Mouse (Mus musculus) bone marrow macrophage, adult 2 months (primary cell): ENCODE measurements around the gene Lrrc25.

ENCODE experiments used
- CTCF ChIP-seq: IDR thresholded peaks from 2 replicates; pipeline ENCODE4 v1.5.1; 2012; ENCODE audit warnings: low read depth, mild to moderate bottlenecking, low read length, moderate library complexity
- POLR2A ChIP-seq: IDR thresholded peaks from 2 replicates; pipeline ENCODE4 v1.6.1; 2012; ENCODE audit warnings: mild to moderate bottlenecking, low read depth, low read length, borderline replicate concordance

- TF ChIP-seq CTCF (no peak), POLR2A (no peak)
Observed at GRCm38 (mm10) chr8:70649324-70649723, 33.4 kb downstream of the Lrrc25 start.
